Mouse (Mus musculus): ENCODE measurements around the gene Trcg1. TPM values are rescaled to one million over a fixed set of nuclear protein-coding genes. Genes with fewer than 3 reads are reported as not detected.

Trcg1 gene
- polyA plus RNA-seq (2015; fragmentation: Illumina TruSeq; extraction: RNeasy Lipid Tissue Mini Kit (QIAGEN cat#74804); ENCODE audit: insufficient read depth, low replicate concordance) = not detected

GRCm38 (mm10) chr9:57236256-57236655 is at the start of gene Trcg1:
Gene Trcg1 (plus strand): TSS chr9:57236556.

GRCm38 (mm10) chr9:57261913-57262794 is 25.8 kb downstream of the Trcg1 start, which contains the start of gene 1700017B05Rik:
Gene 1700017B05Rik (minus strand): TSS chr9:57262612.

Other genes starting within 250 kb of the Trcg1 start
- gene Ptpn9, start 241.6 kb upstream of the Trcg1 start, polyA plus RNA-seq (2015; fragmentation: Illumina TruSeq; extraction: RNeasy Lipid Tissue Mini Kit (QIAGEN cat#74804); ENCODE audit: insufficient read depth, low replicate concordance) = 31.5 TPM
- gene Sin3a, start 164.5 kb upstream of the Trcg1 start, polyA plus RNA-seq (2015; fragmentation: Illumina TruSeq; extraction: RNeasy Lipid Tissue Mini Kit (QIAGEN cat#74804); ENCODE audit: insufficient read depth, low replicate concordance) = 65.3 TPM
- gene Man2c1, start 105.9 kb upstream of the Trcg1 start, polyA plus RNA-seq (2015; fragmentation: Illumina TruSeq; extraction: RNeasy Lipid Tissue Mini Kit (QIAGEN cat#74804); ENCODE audit: insufficient read depth, low replicate concordance) = 66.3 TPM
- 13.1 TPM for gene Neil1, start 88.3 kb upstream of the Trcg1 start, polyA plus RNA-seq (2015; fragmentation: Illumina TruSeq; extraction: RNeasy Lipid Tissue Mini Kit (QIAGEN cat#74804); ENCODE audit: insufficient read depth, low replicate concordance)
- 80.4 TPM for gene Commd4, start 78.2 kb upstream of the Trcg1 start, polyA plus RNA-seq (2015; fragmentation: Illumina TruSeq; extraction: RNeasy Lipid Tissue Mini Kit (QIAGEN cat#74804); ENCODE audit: insufficient read depth, low replicate concordance)
- 7.6 TPM for gene 1700017B05Rik, start 26.1 kb downstream of the Trcg1 start, polyA plus RNA-seq (2015; fragmentation: Illumina TruSeq; extraction: RNeasy Lipid Tissue Mini Kit (QIAGEN cat#74804); ENCODE audit: insufficient read depth, low replicate concordance)
- 76.6 TPM for gene Ppcdc, start 203.6 kb downstream of the Trcg1 start, polyA plus RNA-seq (2015; fragmentation: Illumina TruSeq; extraction: RNeasy Lipid Tissue Mini Kit (QIAGEN cat#74804); ENCODE audit: insufficient read depth, low replicate concordance)
- 9.7 TPM for gene Scamp5, start 231.5 kb downstream of the Trcg1 start, polyA plus RNA-seq (2015; fragmentation: Illumina TruSeq; extraction: RNeasy Lipid Tissue Mini Kit (QIAGEN cat#74804); ENCODE audit: insufficient read depth, low replicate concordance)